Mouse (Mus musculus) effector memory CD4-positive, alpha-beta T cell, adult 5 months (primary cell): Measurements from ENCODE around the gene Hrnr. TPM values are rescaled to one million over a fixed set of nuclear protein-coding genes. Genes with fewer than 3 reads are reported as not detected.

Source experiments
- polyA plus RNA-seq: library from polyadenylated mRNA; unstranded; fragments of 100-300 nt; shearing (Covaris generic); gene quantifications from one replicate; pipeline ENCODE4 v1.2.1, GENCODE M21; 2017

Gene Hrnr
- not detected for polyA plus RNA-seq

GRCm38 (mm10) chr3:93319449-93319848 is at the start of gene Hrnr:
TSS of gene Hrnr (plus strand) at chr3:93319749.

GRCm38 (mm10) chr3:93273223-93273622 is 46.3 kb upstream of the Hrnr start, which contains the start of gene Flg:
TSS of gene Flg (plus strand) at chr3:93273523.

Other genes starting within 250 kb of the Hrnr start
- not detected for gene Crnn, start 175.0 kb upstream of the Hrnr start, polyA plus RNA-seq
- gene Flg2, start 122.5 kb upstream of the Hrnr start, polyA plus RNA-seq: not detected
- not detected for gene Flg, start 46.2 kb upstream of the Hrnr start, polyA plus RNA-seq
- gene Rptn, start 74.0 kb downstream of the Hrnr start, polyA plus RNA-seq: not detected
- 0.21 TPM for gene Tchh, start 122.6 kb downstream of the Hrnr start, polyA plus RNA-seq
- gene Tchhl1, start 149.0 kb downstream of the Hrnr start, polyA plus RNA-seq: not detected
- gene S100a11, start 200.7 kb downstream of the Hrnr start, polyA plus RNA-seq: 975 TPM
- 463 TPM for gene S100a10, start 235.3 kb downstream of the Hrnr start, polyA plus RNA-seq